Mouse (Mus musculus) lung, adult 10 weeks (tissue): ENCODE data around the gene Mfng. TPM values are rescaled to one million over a fixed set of nuclear protein-coding genes. Genes with fewer than 3 reads are reported as not detected.

Source experiments
- polyA plus RNA-seq: library from polyadenylated mRNA; stranded (reverse); fragments of 350-450 nt; fragmentation: Illumina TruSeq; extraction: RNeasy Lipid Tissue Mini Kit (QIAGEN cat#74804); gene quantifications from one replicate; pipeline ENCODE4 v1.2.3, GENCODE M21; 2014; ENCODE audit warnings: low read depth, low replicate concordance; ENCODE audit not compliant: insufficient read depth

Gene Mfng
- 33.1 TPM for polyA plus RNA-seq

DNA sequence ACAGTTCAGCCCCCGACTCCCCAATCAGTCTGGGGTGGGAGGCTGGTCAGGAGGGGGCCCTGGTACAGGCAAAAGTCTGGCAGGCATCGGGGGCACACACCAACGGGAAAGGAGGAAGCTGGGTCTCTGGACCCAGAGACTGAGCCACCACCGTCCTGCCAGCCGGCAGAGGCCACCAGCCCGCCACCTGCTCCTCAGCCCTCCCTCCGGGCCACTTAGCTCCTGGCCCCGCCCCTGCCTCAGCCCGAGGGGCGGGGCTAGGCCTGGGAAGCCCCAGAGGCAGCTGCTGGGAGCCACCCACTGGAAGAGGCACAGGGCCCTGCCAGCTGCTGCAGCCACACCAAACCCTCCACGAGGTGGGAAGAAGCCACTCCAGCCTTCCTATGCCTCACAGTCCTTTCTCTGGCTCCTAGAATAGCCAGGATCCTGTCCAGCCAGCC is at the start of gene Mfng:
Gene Mfng (minus strand): TSS at position 186 of the 440 bp plus-strand sequence.

DNA sequence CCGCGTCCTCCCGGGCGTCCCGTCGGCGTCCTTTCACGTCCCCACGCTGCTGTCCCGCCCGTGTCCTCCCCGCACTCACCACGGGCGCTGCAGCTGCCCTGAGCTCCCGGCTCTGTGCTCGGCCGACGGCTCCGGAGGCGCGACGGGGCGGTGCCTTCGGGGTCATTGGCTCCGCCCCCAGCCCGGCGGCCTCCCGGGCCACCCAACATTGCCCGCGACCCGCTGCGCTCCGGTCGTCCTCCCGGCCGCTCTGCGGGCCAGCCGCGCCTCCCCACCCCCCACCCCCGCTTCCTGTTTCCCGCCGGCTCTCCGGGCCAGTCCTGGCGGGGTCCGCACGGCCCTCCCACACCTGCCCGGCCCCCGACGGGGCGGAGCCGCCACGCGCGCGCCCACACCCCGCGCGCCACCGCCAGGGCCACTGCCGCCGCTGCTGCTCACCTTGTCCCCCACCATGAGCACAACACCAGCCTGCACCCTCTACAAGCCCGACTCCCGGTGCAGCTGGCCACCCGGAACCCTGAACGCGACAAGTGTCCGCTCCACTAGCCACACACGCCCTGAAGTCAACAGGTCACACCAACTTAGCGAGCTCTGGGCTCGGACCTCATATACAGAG is 29.6 kb upstream of the Mfng start, which contains the start of gene Card10:
Gene Card10 (minus strand): TSS at position 267 of the 616 bp plus-strand sequence.

DNA sequence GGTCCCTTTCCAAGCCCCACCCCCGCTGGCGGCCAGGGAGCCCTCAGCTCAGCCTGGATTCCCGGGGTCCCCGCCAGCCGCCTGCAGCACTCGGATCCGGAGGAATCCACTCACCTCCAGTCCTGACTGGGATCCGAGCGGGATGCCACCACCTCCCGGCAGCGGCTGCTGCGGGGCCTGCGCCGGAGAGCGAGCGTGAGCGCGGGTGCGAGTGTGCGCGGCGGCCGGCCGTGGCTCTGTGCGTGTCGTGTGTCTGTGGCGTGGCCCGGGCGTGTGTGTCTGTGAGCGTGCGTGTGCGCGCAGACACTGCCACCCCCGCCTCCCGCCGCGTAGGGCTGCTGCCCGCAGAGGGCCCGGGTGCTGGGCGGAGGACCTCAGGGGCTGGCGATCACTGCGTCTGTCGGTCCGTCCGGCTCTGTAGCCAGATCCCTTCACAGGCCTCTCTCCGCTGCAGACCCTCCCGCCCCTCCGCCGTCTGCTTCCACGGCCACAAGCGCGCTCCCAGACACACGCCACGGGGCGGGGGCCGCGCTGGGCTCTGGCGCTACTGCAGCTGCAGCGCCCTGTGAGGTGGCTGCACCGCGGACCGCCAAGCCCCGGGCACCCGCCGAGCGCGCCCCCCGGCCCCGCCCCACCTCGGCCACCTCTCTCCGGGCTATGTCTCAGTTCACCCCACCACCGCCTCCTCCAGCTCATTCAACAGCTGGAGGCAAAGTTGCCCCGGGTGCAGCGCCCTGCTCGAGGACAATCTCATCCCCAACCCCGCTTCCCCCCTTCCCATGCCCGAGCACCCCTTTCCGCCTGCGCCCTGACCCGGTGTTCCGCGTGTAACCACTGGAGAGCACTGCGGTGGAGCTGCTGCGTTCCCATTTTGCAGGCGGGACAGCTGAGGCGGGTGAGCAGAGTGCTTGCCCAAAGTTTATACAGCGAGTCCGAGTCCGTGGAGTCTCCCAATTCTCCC is 54.7 kb downstream of the Mfng start, which contains the start of gene Elfn2:
Gene Elfn2 (minus strand): TSS at position 482 of the 961 bp plus-strand sequence.

Other genes starting within 250 kb of the Mfng start
- 6.8 TPM for gene C1qtnf6, start 242.1 kb downstream of the Mfng start, polyA plus RNA-seq
- gene Sstr3, start 228.8 kb downstream of the Mfng start, polyA plus RNA-seq, result not detected
- gene Rac2, start 200.7 kb downstream of the Mfng start, polyA plus RNA-seq, result 38.9 TPM
- gene Cyth4, start 176.4 kb downstream of the Mfng start, polyA plus RNA-seq, result 21.0 TPM
- not detected for gene Elfn2, start 54.7 kb downstream of the Mfng start, polyA plus RNA-seq
- gene Card10, start 29.6 kb upstream of the Mfng start, polyA plus RNA-seq, result 11.6 TPM
- gene Cdc42ep1, start 69.1 kb upstream of the Mfng start, polyA plus RNA-seq, result 85.0 TPM
- gene Lgals2, start 82.1 kb upstream of the Mfng start, polyA plus RNA-seq, result 4.2 TPM
- gene Gga1, start 103.7 kb upstream of the Mfng start, polyA plus RNA-seq, result 41.9 TPM
- gene Gm49510, start 126.2 kb upstream of the Mfng start, polyA plus RNA-seq, result not detected
- 11.6 TPM for gene Sh3bp1, start 126.3 kb upstream of the Mfng start, polyA plus RNA-seq
- gene Pdxp, start 140.4 kb upstream of the Mfng start, polyA plus RNA-seq, result 1.4 TPM
- 364 TPM for gene Lgals1, start 153.2 kb upstream of the Mfng start, polyA plus RNA-seq
- 24.6 TPM for gene Nol12, start 161.5 kb upstream of the Mfng start, polyA plus RNA-seq
- 23.1 TPM for gene Triobp, start 174.2 kb upstream of the Mfng start, polyA plus RNA-seq